Mouse (Mus musculus) bone marrow, adult 2 months (tissue): ENCODE measurements around the gene Gm42688.

Source experiments
- CTCF ChIP-seq: fragments of 200-500 bp; IDR thresholded peaks from 2 replicates; pipeline ENCODE4 v1.5.1; 2011; ENCODE audit warnings: low read length, control low read depth; ENCODE audit not compliant: control insufficient read depth, insufficient read depth
- POLR2A ChIP-seq: fragments of 200-500 bp; IDR thresholded peaks from 2 replicates; pipeline ENCODE4 v1.6.1; 2011; ENCODE audit warnings: low read depth, mild to moderate bottlenecking, control low read depth, low read length, borderline replicate concordance; ENCODE audit not compliant: control insufficient read depth

DNA sequence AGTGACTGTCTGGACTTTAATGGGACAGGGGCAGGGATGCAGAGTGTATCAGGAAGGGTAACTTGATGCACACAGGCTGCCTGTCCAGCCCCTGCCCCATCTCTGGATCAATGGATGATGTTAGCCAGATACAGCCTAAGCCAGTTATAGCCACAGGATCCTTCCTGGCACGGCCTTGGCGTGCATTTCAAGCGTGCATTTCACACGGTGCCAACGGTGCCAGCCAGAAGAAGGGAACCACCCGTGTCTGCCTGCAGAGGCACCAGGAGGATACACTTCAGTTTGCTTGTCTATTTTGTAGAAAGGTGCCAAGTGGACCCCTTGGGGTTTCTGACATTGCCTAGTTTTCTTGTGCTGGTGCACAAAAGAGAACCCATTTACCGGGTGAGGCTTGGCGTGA lies 38.6 kb downstream of the Gm42688 start:
- no peak for TF ChIP-seq CTCF
- TF ChIP-seq POLR2A: no peak
